Mouse (Mus musculus): ENCODE data around the gene Sh3bp1. TPM values are rescaled to one million over a fixed set of nuclear protein-coding genes. Genes with fewer than 3 reads are reported as not detected.
A peak's percentile ranks its signal among the peaks of the same experiment; 100 is the strongest.

Gene Sh3bp1
- polyA plus RNA-seq, 1 experiment from 2014 or later: 37.0 TPM

- Histone ChIP-seq H3K27ac (peak within 1 kb of the TSS; percentile 84), H3K4me2 (peak within 1 kb of the TSS; percentile 92), H3K9me3 (no peaks in the 10 kb centered on the region), H3K27me3 (no peaks in the 10 kb centered on the region), H3K4me1 (replicated peaks) (peaks cover 41% of the 10 kb centered on the region), H3K4me3 (replicated peaks) (peak within 1 kb of the TSS; percentile 78), H3K9ac (replicated peaks) (peak within 1 kb of the TSS; percentile 79), H3K36me3 (peaks cover 30% of the 10 kb centered on the region)
- 3% methylated on average over 19 of the region's 20 CpGs for WGBS
- no peak for ATAC-seq (ENCODE audit: insufficient number of reproducible peaks, insufficient read depth, low FRiP score, low TSS enrichment, low read depth)
These were observed 194 bp upstream of the Sh3bp1 start, which contains the start of gene Gm49510 for GRCm38 (mm10) chr15:78899409-78899739. TSS of gene Gm49510 (plus strand) at chr15:78899667.

DNA sequence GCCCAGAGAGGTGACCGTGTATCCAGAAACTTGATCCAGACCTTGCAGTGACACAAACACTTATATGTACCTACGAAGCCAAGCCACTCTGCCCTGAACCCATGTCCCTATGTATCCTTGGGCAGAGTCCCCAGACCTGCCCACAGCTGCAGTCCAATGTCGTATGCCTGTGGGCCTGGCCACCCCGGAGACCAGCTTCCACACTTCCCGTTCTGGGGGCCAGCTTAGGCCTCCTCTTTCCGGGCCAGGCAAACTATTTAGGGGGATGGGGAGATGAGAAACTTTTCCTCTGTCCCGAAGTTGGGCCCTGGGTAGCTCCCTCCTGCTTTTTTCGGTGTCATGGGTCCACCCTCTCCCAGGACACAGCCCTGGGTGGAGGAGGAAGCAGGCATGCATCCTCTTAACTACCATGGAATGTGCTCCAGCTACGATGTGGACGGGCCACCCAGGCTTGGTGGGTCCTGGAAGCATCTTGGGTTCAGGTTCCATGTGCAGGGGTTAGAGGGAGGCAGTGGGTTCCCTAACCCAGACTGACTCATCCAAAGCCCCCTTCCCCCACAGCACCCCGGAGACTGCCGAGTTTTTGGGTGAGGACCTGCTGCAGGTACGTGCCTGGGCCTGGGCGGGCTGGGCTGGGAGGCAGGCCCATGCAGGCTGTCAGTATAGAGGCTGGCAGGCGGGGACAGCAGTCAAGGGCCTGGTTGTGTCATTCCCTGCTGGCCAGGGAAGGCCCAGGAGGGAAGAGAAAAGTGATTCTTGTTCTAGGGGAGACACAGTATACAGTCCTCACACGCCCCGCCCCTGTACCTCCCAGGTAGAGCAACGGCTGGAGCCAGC is 1.2 kb downstream of the Sh3bp1 start:
- H3K27ac ChIP-seq: peak overlapping the region; percentile 84
- H3K27me3 ChIP-seq: no peaks in the 10 kb centered on the region
- H3K9ac ChIP-seq (replicated peaks): peak overlapping the region; percentile 79
- peaks cover 38% of the 10 kb centered on the region for H3K36me3 ChIP-seq
- no peak for ATAC-seq (ENCODE audit: insufficient number of reproducible peaks, insufficient read depth, low FRiP score, low TSS enrichment, low read depth)
- WGBS: 11% methylated on average over 18 of the region's 18 CpGs
- peak overlapping the region; percentile 78 for H3K4me3 ChIP-seq (replicated peaks)
- peak overlapping the region; percentile 92 for H3K4me2 ChIP-seq
- no peaks in the 10 kb centered on the region for H3K9me3 ChIP-seq
- peaks cover 41% of the 10 kb centered on the region for H3K4me1 ChIP-seq (replicated peaks)

DNA sequence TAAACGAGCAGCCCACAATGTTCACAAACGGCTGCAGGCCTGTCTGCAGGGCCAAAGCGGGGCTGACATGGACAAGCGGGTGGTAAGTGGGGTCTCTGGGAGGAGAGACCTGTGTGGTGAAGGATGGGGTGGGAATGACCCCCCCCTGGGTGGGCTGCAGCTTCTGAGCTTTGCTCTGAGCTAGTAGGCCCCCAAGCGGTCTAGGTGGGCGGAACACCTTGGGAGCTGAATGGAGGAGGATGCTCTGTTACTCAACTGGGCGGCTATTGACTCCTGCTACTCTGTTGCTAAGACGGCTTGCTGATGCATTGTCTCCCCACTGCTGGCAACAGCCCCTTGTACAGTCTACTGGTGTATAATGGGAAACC is 1.8 kb downstream of the Sh3bp1 start:
- Histone ChIP-seq H3K4me1 (replicated peaks) (peaks cover 38% of the 10 kb centered on the region), H3K36me3 (peaks cover 44% of the 10 kb centered on the region), H3K9ac (replicated peaks) (peak overlapping the region; percentile 79; the same call in 1 of the 2 replicates), H3K4me3 (replicated peaks) (peak overlapping the region; percentile 78), H3K9me3 (no peaks in the 10 kb centered on the region), H3K27ac (peak overlapping the region; percentile 84), H3K4me2 (peak overlapping the region; percentile 92), H3K27me3 (no peaks in the 10 kb centered on the region)
- WGBS: 44% methylated on average over 8 of the region's 8 CpGs
- no peak for ATAC-seq (ENCODE audit: insufficient number of reproducible peaks, insufficient read depth, low FRiP score, low TSS enrichment, low read depth)

DNA sequence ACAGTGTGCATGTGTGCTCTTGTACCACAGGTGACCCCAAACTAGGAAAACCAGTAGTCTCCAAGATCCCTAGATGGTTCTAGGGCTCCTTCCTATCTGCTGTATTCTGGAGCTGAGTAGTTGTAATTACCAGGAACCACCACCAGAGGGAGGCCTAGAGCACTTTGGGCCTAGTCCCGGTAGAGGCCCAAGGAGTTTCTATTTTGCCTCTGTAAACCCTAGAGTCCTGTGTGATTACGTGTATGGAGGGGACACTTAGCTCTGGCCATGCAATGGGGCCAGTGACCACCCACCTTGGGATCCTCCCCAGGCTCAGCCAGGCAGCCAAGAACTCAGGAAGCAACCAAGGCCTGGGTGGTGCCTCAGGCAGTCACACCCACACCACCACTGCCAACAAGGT is 3.7 kb downstream of the Sh3bp1 start:
- no peaks in the 10 kb centered on the region for H3K27me3 ChIP-seq
- no peak overlapping the region for H3K4me3 ChIP-seq (replicated peaks)
- no peak overlapping the region for H3K4me2 ChIP-seq
- H3K4me1 ChIP-seq (replicated peaks): peaks cover 32% of the 10 kb centered on the region
- no peak for ATAC-seq (ENCODE audit: insufficient number of reproducible peaks, insufficient read depth, low FRiP score, low TSS enrichment, low read depth)
- peaks cover 63% of the 10 kb centered on the region for H3K36me3 ChIP-seq
- H3K9ac ChIP-seq (replicated peaks): no peak overlapping the region
- H3K9me3 ChIP-seq: no peaks in the 10 kb centered on the region
- 15% methylated on average over 2 of the region's 2 CpGs for WGBS
- no peak overlapping the region for H3K27ac ChIP-seq

DNA sequence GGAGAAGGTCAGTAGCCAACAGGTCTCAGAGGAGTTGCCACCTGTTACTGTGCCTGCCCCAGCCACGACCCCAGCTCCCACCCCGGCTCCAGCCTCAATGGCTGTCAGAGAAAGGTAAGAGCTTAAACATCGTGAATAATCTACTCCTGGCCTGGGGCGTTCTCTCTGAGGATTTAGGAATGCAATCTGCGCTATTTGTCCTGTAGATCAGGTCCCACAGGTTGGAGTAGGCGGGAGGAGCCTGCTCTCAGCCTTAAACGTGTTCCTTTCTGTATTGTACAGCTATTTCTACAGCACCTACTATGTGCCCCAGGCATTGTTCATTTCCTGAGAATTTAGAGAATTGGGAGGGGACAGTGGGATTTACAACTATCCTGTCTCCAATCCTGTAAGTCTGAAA is 8.8 kb downstream of the Sh3bp1 start:
- H3K4me1 ChIP-seq (replicated peaks): no peaks in the 10 kb centered on the region; the same call in 1 of the 2 replicates
- ATAC-seq (ENCODE audit: insufficient number of reproducible peaks, insufficient read depth, low FRiP score, low TSS enrichment, low read depth): no peak
- H3K4me3 ChIP-seq (replicated peaks): no peak overlapping the region
- H3K36me3 ChIP-seq: peaks cover 88% of the 10 kb centered on the region
- no peak overlapping the region for H3K9ac ChIP-seq (replicated peaks)
- H3K27me3 ChIP-seq: no peaks in the 10 kb centered on the region
- WGBS: 77% methylated on average over 7 of the region's 7 CpGs
- no peak overlapping the region for H3K27ac ChIP-seq
- H3K9me3 ChIP-seq: no peaks in the 10 kb centered on the region
- H3K4me2 ChIP-seq: no peak overlapping the region

DNA sequence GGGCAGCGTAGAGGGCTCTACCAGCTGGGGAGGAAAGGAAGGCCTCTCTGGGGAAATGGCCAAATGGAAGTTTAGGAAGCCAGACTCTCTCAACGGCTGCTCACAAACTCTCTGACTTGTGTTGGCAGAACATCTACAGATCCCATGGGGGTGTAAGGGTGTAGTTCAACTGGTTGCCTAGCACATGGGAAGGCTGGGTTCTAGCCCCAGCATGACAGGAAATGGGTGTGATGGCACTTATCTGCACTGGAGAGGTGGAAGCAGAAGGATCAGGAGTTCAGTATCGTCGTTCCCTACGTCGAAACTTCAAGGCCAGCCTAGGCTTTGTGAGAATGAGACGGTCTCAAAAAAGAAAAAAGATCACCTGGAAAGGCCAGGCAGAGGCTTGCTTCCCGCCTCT is 9.4 kb downstream of the Sh3bp1 start:
- no peaks in the 10 kb centered on the region for H3K9me3 ChIP-seq
- H3K27ac ChIP-seq: no peak overlapping the region
- H3K4me3 ChIP-seq (replicated peaks): no peak overlapping the region
- no peak overlapping the region for H3K9ac ChIP-seq (replicated peaks)
- peaks cover 82% of the 10 kb centered on the region for H3K36me3 ChIP-seq
- 81% methylated on average over 8 of the region's 8 CpGs for WGBS
- no peaks in the 10 kb centered on the region for H3K27me3 ChIP-seq
- ATAC-seq (ENCODE audit: insufficient number of reproducible peaks, insufficient read depth, low FRiP score, low TSS enrichment, low read depth): no peak
- H3K4me1 ChIP-seq (replicated peaks): no peaks in the 10 kb centered on the region; the same call in 1 of the 2 replicates
- H3K4me2 ChIP-seq: no peak overlapping the region

DNA sequence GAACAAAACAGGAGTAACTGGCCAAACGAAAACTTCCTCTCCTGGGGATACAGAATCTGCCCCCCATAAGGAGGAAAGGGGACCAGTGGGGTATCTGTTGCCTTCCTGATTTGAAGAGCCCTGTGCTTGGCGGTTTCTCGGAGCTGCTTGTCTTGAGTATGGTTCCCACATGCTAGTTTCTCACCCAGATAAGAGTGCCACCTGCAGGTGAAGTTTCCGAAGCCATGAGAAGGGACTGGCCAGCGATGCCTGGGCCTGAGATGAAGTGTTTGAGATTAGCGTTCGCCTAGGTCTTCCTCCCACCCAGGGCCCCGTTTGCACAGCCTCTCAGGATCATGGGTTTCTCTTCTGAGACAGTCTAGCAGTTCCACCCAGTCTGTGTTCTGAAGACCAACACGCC is 12.5 kb downstream of the Sh3bp1 start:
- Histone ChIP-seq H3K4me2 (no peak overlapping the region), H3K4me3 (replicated peaks) (no peak overlapping the region), H3K4me1 (replicated peaks) (peaks cover 24% of the 10 kb centered on the region), H3K27me3 (no peaks in the 10 kb centered on the region), H3K36me3 (peaks cover 57% of the 10 kb centered on the region), H3K27ac (no peak overlapping the region), H3K9ac (replicated peaks) (no peak overlapping the region), H3K9me3 (no peaks in the 10 kb centered on the region)
- no peak for ATAC-seq (ENCODE audit: insufficient number of reproducible peaks, insufficient read depth, low FRiP score, low TSS enrichment, low read depth)
- 32% methylated on average over 9 of the region's 9 CpGs for WGBS

DNA sequence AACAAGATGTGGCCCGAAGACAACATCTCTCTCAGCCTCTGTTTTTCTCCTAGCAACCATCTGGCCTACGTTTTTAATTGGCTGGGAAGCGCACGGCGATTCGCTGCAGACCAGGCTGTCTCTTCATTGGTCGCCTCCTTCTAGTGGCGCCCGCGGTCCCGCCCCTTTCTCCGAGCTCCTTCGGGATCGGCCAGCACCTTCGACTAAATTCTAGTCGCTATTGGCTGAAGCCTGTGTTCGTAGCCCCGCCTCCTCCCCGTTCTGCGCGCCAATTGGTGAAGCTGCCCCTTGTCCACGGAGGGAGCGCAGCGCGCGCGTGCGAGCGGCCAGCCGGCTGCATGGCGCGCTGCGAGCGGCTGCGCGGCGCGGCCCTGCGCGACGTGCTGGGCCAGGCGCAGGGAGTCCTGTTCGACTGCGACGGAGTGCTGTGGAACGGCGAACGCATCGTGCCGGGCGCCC is 14.1 kb downstream of the Sh3bp1 start, which contains the start of gene Pdxp:
Pdxp (plus strand) TSS at position 288 of the 459 bp plus-strand sequence.
- H3K4me3 ChIP-seq (replicated peaks): peak within 1 kb of the TSS; percentile 85
- ATAC-seq (ENCODE audit: insufficient number of reproducible peaks, insufficient read depth, low FRiP score, low TSS enrichment, low read depth): peak; percentile 88
- WGBS: under 1% methylated on average over 51 of the region's 51 CpGs
- peak within 1 kb of the TSS; percentile 86 for H3K9ac ChIP-seq (replicated peaks)
- H3K36me3 ChIP-seq: peaks cover 54% of the 10 kb centered on the region
- H3K27ac ChIP-seq: peak within 1 kb of the TSS; percentile 95
- peak within 1 kb of the TSS; percentile 92 for H3K4me2 ChIP-seq
- H3K9me3 ChIP-seq: no peaks in the 10 kb centered on the region
- peaks cover 24% of the 10 kb centered on the region for H3K4me1 ChIP-seq (replicated peaks)
- no peaks in the 10 kb centered on the region for H3K27me3 ChIP-seq

GRCm38 (mm10) chr15:78914091-78914822 is 14.7 kb downstream of the Sh3bp1 start:
- H3K9me3 ChIP-seq: no peaks in the 10 kb centered on the region
- peak overlapping the region; percentile 92 for H3K4me2 ChIP-seq
- H3K4me1 ChIP-seq (replicated peaks): peaks cover 24% of the 10 kb centered on the region
- under 1% methylated on average over 86 of the region's 87 CpGs for WGBS
- no peaks in the 10 kb centered on the region for H3K27me3 ChIP-seq
- H3K4me3 ChIP-seq (replicated peaks): peak overlapping the region; percentile 85
- ATAC-seq (ENCODE audit: insufficient number of reproducible peaks, insufficient read depth, low FRiP score, low TSS enrichment, low read depth): peak; percentile 60
- H3K27ac ChIP-seq: peak overlapping the region; percentile 95
- H3K36me3 ChIP-seq: peaks cover 54% of the 10 kb centered on the region
- peak overlapping the region; percentile 86 for H3K9ac ChIP-seq (replicated peaks)

- peak overlapping the region; percentile 92 for H3K4me2 ChIP-seq
- peak overlapping the region; percentile 86 for H3K9ac ChIP-seq (replicated peaks)
- peaks cover 53% of the 10 kb centered on the region for H3K36me3 ChIP-seq
- peak overlapping the region; percentile 85 for H3K4me3 ChIP-seq (replicated peaks)
- 52% methylated on average over 8 of the region's 8 CpGs for WGBS
- ATAC-seq (ENCODE audit: insufficient number of reproducible peaks, insufficient read depth, low FRiP score, low TSS enrichment, low read depth): no peak
- no peak overlapping the region for H3K27ac ChIP-seq
- H3K9me3 ChIP-seq: no peaks in the 10 kb centered on the region
- H3K27me3 ChIP-seq: no peaks in the 10 kb centered on the region
- peaks cover 24% of the 10 kb centered on the region for H3K4me1 ChIP-seq (replicated peaks)
These were observed 15.5 kb downstream of the Sh3bp1 start for GRCm38 (mm10) chr15:78914823-78915659.

GRCm38 (mm10) chr15:78915660-78916017 is 16.1 kb downstream of the Sh3bp1 start:
- Histone ChIP-seq H3K4me3 (replicated peaks) (peak overlapping the region; percentile 85), H3K9me3 (no peaks in the 10 kb centered on the region), H3K27ac (no peak overlapping the region), H3K4me1 (replicated peaks) (peaks cover 24% of the 10 kb centered on the region), H3K9ac (replicated peaks) (peak overlapping the region; percentile 49; the same call in 1 of the 2 replicates), H3K27me3 (no peaks in the 10 kb centered on the region), H3K4me2 (peak overlapping the region; percentile 92), H3K36me3 (peaks cover 47% of the 10 kb centered on the region)
- no peak for ATAC-seq (ENCODE audit: insufficient number of reproducible peaks, insufficient read depth, low FRiP score, low TSS enrichment, low read depth)
- 8% methylated on average over 8 of the region's 8 CpGs for WGBS

All from limb, embryonic 12.5 days (tissue).